Mouse (Mus musculus) megakaryocyte, embryonic 14.5 days (primary cell): ENCODE data around the gene Srpk1.

Experiments
- FLI1 ChIP-seq: IDR thresholded peaks from 2 replicates; pipeline ENCODE4 v1.6.1; 2012; ENCODE audit warnings: low read length, inconsistent platforms, mixed read lengths
- GATA1 ChIP-seq: IDR thresholded peaks from 3 replicates; pipeline ENCODE4 v1.6.1; 2012; ENCODE audit warnings: mixed read lengths, low read length, inconsistent platforms, borderline replicate concordance

- TF ChIP-seq GATA1 (no peak), FLI1 (no peak)
Observed at GRCm38 (mm10) chr17:28637711-28638690, 15.5 kb upstream of the Srpk1 start.
